Mouse (Mus musculus) heart, postnatal 0 days (tissue): ENCODE results near the gene Rbm25.
"Not testable (repeated sequence)": the region's sequence is repeated elsewhere in the genome, so short reads cannot be mapped to it uniquely, and the experiment has no call there.

ENCODE experiments used
- CTCF ChIP-seq: IDR thresholded peaks from 2 replicates; pipeline ENCODE4 v1.5.1; 2016; ENCODE audit warnings: antibody characterized with exemption, control low read depth, low read depth
- EP300 ChIP-seq: IDR thresholded peaks from 2 replicates; pipeline ENCODE4 v1.6.1; 2016; ENCODE audit warnings: antibody characterized with exemption, low read depth

GRCm38 (mm10) chr12:83606411-83606810 lies 24.6 kb upstream of the Rbm25 start:
- TF ChIP-seq CTCF, EP300: not testable (repeated sequence)
